Mouse (Mus musculus) bone marrow, adult 2 months (tissue): ENCODE results near the gene Thop1. TPM values are rescaled to one million over a fixed set of nuclear protein-coding genes. Genes with fewer than 3 reads are reported as not detected.
A peak's percentile ranks its signal among the peaks of the same experiment; 100 is the strongest.

Experiments
- H3K27ac ChIP-seq: fragments of 200-500 bp; 2 replicates; pipeline ENCODE4 v1.5.1; 2012; ENCODE audit warnings: low read depth, mild to moderate bottlenecking, control low read depth, inconsistent platforms, low read length; ENCODE audit not compliant: control insufficient read depth, poor library complexity, insufficient read depth
- H3K4me1 ChIP-seq: fragments of 200-500 bp; 2 replicates; pipeline ENCODE4 v1.6.1; 2011; ENCODE audit warnings: low read length; ENCODE audit not compliant: control insufficient read depth, insufficient read depth
- H3K4me3 ChIP-seq: fragments of 200-500 bp; replicated peaks from 2 replicates; pipeline ENCODE3; 2011; ENCODE audit warnings: mild to moderate bottlenecking, low read depth, low read length, control low read depth; ENCODE audit not compliant: control insufficient read depth
- CTCF ChIP-seq: fragments of 200-500 bp; IDR thresholded peaks from 2 replicates; pipeline ENCODE4 v1.5.1; 2011; ENCODE audit warnings: low read length, control low read depth; ENCODE audit not compliant: control insufficient read depth, insufficient read depth
- POLR2A ChIP-seq: fragments of 200-500 bp; IDR thresholded peaks from 2 replicates; pipeline ENCODE4 v1.6.1; 2011; ENCODE audit warnings: low read depth, mild to moderate bottlenecking, control low read depth, low read length, borderline replicate concordance; ENCODE audit not compliant: control insufficient read depth
- WGBS: fragments of 180-500 bp; shearing (Covaris S2); methylation state at CpG from one replicate; pipeline ENCODE4 v1.1.7; 2018; 5-methylcytosine and 5-hydroxymethylcytosine counted together
- polyA plus RNA-seq: library from polyadenylated mRNA; stranded (reverse); fragments of >200 nt; gene quantifications from 2 replicates; pipeline ENCODE4 v1.2.4, GENCODE M21; 2011; ENCODE audit warnings: low replicate concordance; ENCODE audit not compliant: missing spikeins, insufficient read depth, insufficient read length

Thop1 gene
- polyA plus RNA-seq, 1 experiment = 16.7 TPM

GRCm38 (mm10) chr10:81068706-81069105, 1.1 kb upstream of the Thop1 start:
- Histone ChIP-seq H3K27ac (no peak overlapping the region), H3K4me3 (no peak overlapping the region), H3K4me1 (peaks cover 3% of the 10 kb centered on the region; the same call in 1 of the 2 replicates)
- WGBS = 77% methylated on average over 5 of the region's 5 CpGs
- TF ChIP-seq POLR2A (no peak), CTCF (no peak)

- WGBS = 91% methylated on average over 8 of the region's 8 CpGs
- Histone ChIP-seq H3K27ac (no peak overlapping the region), H3K4me1 (peaks cover 6% of the 10 kb centered on the region; the same call in 1 of the 2 replicates), H3K4me3 (no peak overlapping the region)
- TF ChIP-seq POLR2A (no peak), CTCF (no peak)
Observed at GRCm38 (mm10) chr10:81072290-81072689, 2.5 kb downstream of the Thop1 start.

- TF ChIP-seq CTCF = peak; percentile 60
- TF ChIP-seq POLR2A = no peak
- 68% methylated on average over 7 of the region's 7 CpGs for WGBS
- H3K27ac ChIP-seq = no peak overlapping the region
- H3K4me1 ChIP-seq = peaks cover 6% of the 10 kb centered on the region; the same call in 1 of the 2 replicates
- H3K4me3 ChIP-seq = no peak overlapping the region
Observed at GRCm38 (mm10) chr10:81073464-81073863, 3.6 kb downstream of the Thop1 start.

- Histone ChIP-seq H3K27ac (no peak overlapping the region), H3K4me1 (peaks cover 3% of the 10 kb centered on the region; the same call in 1 of the 2 replicates), H3K4me3 (no peak overlapping the region)
- WGBS = 66% methylated on average over 8 of the region's 8 CpGs
- TF ChIP-seq POLR2A (no peak), CTCF (no peak)
Observed at GRCm38 (mm10) chr10:81075734-81076133, 5.9 kb downstream of the Thop1 start.

GRCm38 (mm10) chr10:81076356-81076755, 6.5 kb downstream of the Thop1 start:
- 90% methylated on average over 1 of the region's 1 CpGs for WGBS
- TF ChIP-seq POLR2A = no peak
- TF ChIP-seq CTCF = no peak
- no peak overlapping the region for H3K4me3 ChIP-seq
- H3K4me1 ChIP-seq = peaks cover 3% of the 10 kb centered on the region; the same call in 1 of the 2 replicates
- H3K27ac ChIP-seq = no peak overlapping the region

- TF ChIP-seq POLR2A (no peak), CTCF (no peak)
- 89% methylated on average over 11 of the region's 11 CpGs for WGBS
- Histone ChIP-seq H3K4me3 (no peak overlapping the region), H3K27ac (peak overlapping the region; percentile 45; the same call in 1 of the 2 replicates), H3K4me1 (peaks cover 3% of the 10 kb centered on the region; the same call in 1 of the 2 replicates)
Observed at GRCm38 (mm10) chr10:81077916-81078315, 8.1 kb downstream of the Thop1 start.

GRCm38 (mm10) chr10:81080008-81080655, 10.3 kb downstream of the Thop1 start:
- Histone ChIP-seq H3K4me1 (peaks cover 3% of the 10 kb centered on the region; the same call in 1 of the 2 replicates), H3K4me3 (no peak overlapping the region), H3K27ac (no peak overlapping the region; the same call in 1 of the 2 replicates)
- TF ChIP-seq CTCF (no peak), POLR2A (no peak)
- 94% methylated on average over 31 of the region's 31 CpGs for WGBS

GRCm38 (mm10) chr10:81082168-81082960, 12.5 kb downstream of the Thop1 start:
- Histone ChIP-seq H3K4me1 (no peaks in the 10 kb centered on the region; the same call in 1 of the 2 replicates), H3K27ac (no peak overlapping the region), H3K4me3 (no peak overlapping the region)
- no peak for TF ChIP-seq POLR2A
- peak; percentile 84 for TF ChIP-seq CTCF
- 67% methylated on average over 7 of the region's 7 CpGs for WGBS
